Mouse (Mus musculus) stomach, embryonic 15.5 days (tissue): ENCODE results near the gene Gm14459. TPM values are rescaled to one million over a fixed set of nuclear protein-coding genes. Genes with fewer than 3 reads are reported as not detected.
"Not testable (repeated sequence)": the region's sequence is repeated elsewhere in the genome, so short reads cannot be mapped to it uniquely, and the experiment has no call there.

Experiments
- ATAC-seq: fragments of 200-750 bp; cut with Nextera tagmentation; 2 replicates; pipeline ENCODE4 v1.8.0; 2017; ENCODE audit warnings: low read depth, moderate number of reproducible peaks, moderate TSS enrichment; ENCODE audit not compliant: insufficient read depth, low FRiP score
- H3K27ac ChIP-seq: fragments of 300-500 bp; sonication (generic); 2 replicates; pipeline ENCODE4 v1.5.1; 2015; ENCODE audit warnings: mild to moderate bottlenecking, inconsistent platforms
- H3K27me3 ChIP-seq: fragments of 300-500 bp; sonication (generic); replicated peaks from 2 replicates; pipeline ENCODE4 v1.6.1; 2015; ENCODE audit warnings: inconsistent platforms
- H3K36me3 ChIP-seq: fragments of 300-500 bp; sonication (generic); 2 replicates; pipeline ENCODE4 v1.6.1; 2015; ENCODE audit warnings: inconsistent platforms
- H3K4me1 ChIP-seq: fragments of 300-500 bp; sonication (generic); 2 replicates; pipeline ENCODE4 v1.6.1; 2015; ENCODE audit warnings: inconsistent platforms
- H3K4me2 ChIP-seq: fragments of 300-500 bp; sonication (generic); 2 replicates; pipeline ENCODE4 v1.6.1; 2015; ENCODE audit warnings: mild to moderate bottlenecking, inconsistent platforms
- H3K4me3 ChIP-seq: fragments of 300-500 bp; sonication (generic); replicated peaks from 2 replicates; pipeline ENCODE4 v1.5.1; 2015; ENCODE audit warnings: inconsistent platforms
- H3K9ac ChIP-seq: fragments of 300-500 bp; sonication (generic); 2 replicates; pipeline ENCODE4 v1.6.1; 2015; ENCODE audit warnings: inconsistent platforms
- H3K9me3 ChIP-seq: fragments of 300-500 bp; sonication (generic); 2 replicates; pipeline ENCODE4 v1.6.1; 2016; ENCODE audit warnings: inconsistent platforms
- WGBS: fragments of 180-500 bp; shearing (Covaris S2); methylation state at CpG from one replicate; pipeline ENCODE4 v1.1.7; 2015; 5-methylcytosine and 5-hydroxymethylcytosine counted together
- polyA plus RNA-seq: library from polyadenylated mRNA; unstranded; fragments of >200 nt; fragmentation: Nextera tagmentation; extraction: Ambion mirVana; gene quantifications from 2 replicates; pipeline ENCODE4 v1.2.1, GENCODE M21; 2015

The Gm14459 gene
- polyA plus RNA-seq = not detected in 2 replicates

GRCm38 (mm10) chrX:8524854-8525253 is at the start of gene Gm14459:
Gene Gm14459 (minus strand): TSS chrX:8524954.
- no peak for ATAC-seq
- WGBS = 73% methylated on average over 2 of the region's 2 CpGs
- H3K27ac ChIP-seq = no peak within 1 kb of the TSS

GRCm38 (mm10) chrX:8548155-8548554 is 23.4 kb upstream of the Gm14459 start, which contains the start of gene Ssxb6:
Gene Ssxb6 (minus strand): TSS chrX:8548255.
- not testable (repeated sequence) for H3K4me2 ChIP-seq, H3K27ac ChIP-seq, H3K9me3 ChIP-seq, H3K4me3 ChIP-seq, H3K27me3 ChIP-seq, H3K4me1 ChIP-seq, ATAC-seq, H3K9ac ChIP-seq, H3K36me3 ChIP-seq
- WGBS = 78% methylated on average over 4 of the region's 4 CpGs

More at GRCm38 (mm10) chrX:8524854-8525253, at the start of gene Gm14459:
- H3K4me2 ChIP-seq = no peak within 1 kb of the TSS
- H3K9ac ChIP-seq = no peak within 1 kb of the TSS
- H3K4me1 ChIP-seq = no peaks in the 10 kb centered on the region
- H3K4me3 ChIP-seq = no peak within 1 kb of the TSS
- H3K36me3 ChIP-seq = no peaks in the 10 kb centered on the region
- no peaks in the 10 kb centered on the region for H3K9me3 ChIP-seq
- H3K27me3 ChIP-seq = no peaks in the 10 kb centered on the region

Other genes starting within 250 kb of the Gm14459 start
- gene Ssxb10, start 197.5 kb downstream of the Gm14459 start, polyA plus RNA-seq = not detected in 2 replicates
- gene Ssxb9, start 158.0 kb downstream of the Gm14459 start, polyA plus RNA-seq = not detected in 2 replicates
- not detected in 2 replicates for gene Ssxb1, start 111.6 kb downstream of the Gm14459 start, polyA plus RNA-seq
- gene Ssxb2, start 63.2 kb downstream of the Gm14459 start, polyA plus RNA-seq = not detected in 2 replicates
- not detected in 2 replicates for gene Ssxb6, start 23.3 kb upstream of the Gm14459 start, polyA plus RNA-seq
- gene Ssxb3, start 66.9 kb upstream of the Gm14459 start, polyA plus RNA-seq = not detected in 2 replicates
- gene Ssxb8, start 165.9 kb upstream of the Gm14459 start, polyA plus RNA-seq = not detected in 2 replicates
- gene Ssx9, start 223.5 kb upstream of the Gm14459 start, polyA plus RNA-seq = not detected in 2 replicates